ENCODE assay signal across 24 mouse cellular contexts in genomic region chr12:88735045-88735444, GRCm38 (mm10). TPM values are rescaled to one million over a fixed set of nuclear protein-coding genes. Genes with fewer than 3 reads are reported as not detected.
"Had no signal": no experiment of that assay in that cellular context is flagged by ENCODE, and none has a peak within 500 bp of the region (broad histone marks: within the 10 kb centered on the region; RNA-seq: fewer than 3 reads in every experiment).

No protein-coding gene starts in this region.

- H3K4me3 ChIP-seq: limb, embryonic 12.5 days; limb, embryonic 15.5 days; midbrain, embryonic 15.5 days; myocyte; neural tube, embryonic 13.5 days; stomach, embryonic 15.5 days had no signal

- H3K9me3 ChIP-seq: limb, embryonic 12.5 days; limb, embryonic 15.5 days; midbrain, embryonic 15.5 days; neural tube, embryonic 13.5 days; stomach, embryonic 15.5 days had no signal

- H3K9ac ChIP-seq: limb, embryonic 12.5 days; limb, embryonic 15.5 days; liver, embryonic 14.5 days; liver, postnatal 0 days; lung, embryonic 14.5 days; midbrain, embryonic 15.5 days; neural tube, embryonic 13.5 days; stomach, embryonic 15.5 days had no signal

- H3K27ac ChIP-seq: limb, embryonic 12.5 days; limb, embryonic 15.5 days; liver, embryonic 14.5 days; macrophage; midbrain, embryonic 15.5 days; neural tube, embryonic 13.5 days; stomach, embryonic 15.5 days had no signal

- H3K4me2 ChIP-seq: limb, embryonic 12.5 days; limb, embryonic 15.5 days; liver, embryonic 11.5 days; lung, embryonic 14.5 days; midbrain, embryonic 15.5 days; neural tube, embryonic 13.5 days; stomach, embryonic 15.5 days had no signal

- H3K36me3 ChIP-seq: limb, embryonic 12.5 days; limb, embryonic 15.5 days; midbrain, embryonic 15.5 days; neural tube, embryonic 13.5 days; stomach, embryonic 15.5 days had no signal

- H3K4me1 ChIP-seq: limb, embryonic 12.5 days; limb, embryonic 15.5 days; midbrain, embryonic 15.5 days; neural tube, embryonic 13.5 days; stomach, embryonic 15.5 days had no signal

- H3K27me3 ChIP-seq: limb, embryonic 12.5 days; limb, embryonic 15.5 days; midbrain, embryonic 15.5 days; neural tube, embryonic 13.5 days; stomach, embryonic 15.5 days had no signal

- DNase-seq: kidney, adult 8-10 months; kidney, postnatal 14 days; kidney, postnatal 4 days; layer of hippocampus, adult 9-11 months; left cerebral cortex, postnatal 4 days; liver, postnatal 0 days; lung, embryonic 14.5 days; retina, postnatal 1 day; right cerebral cortex, postnatal 25 days; spleen, adult 18-20 months; thymus, postnatal 25 days had no signal

- ATAC-seq: liver, postnatal 0 days; lung, postnatal 0 days; midbrain, embryonic 15.5 days had no signal

RNA-seq across cellular contexts. Expression of gene Nrxn3, which starts 12.4 kb away (rescaled TPM):
- total RNA-seq: megakaryocyte, adult 5-6 weeks; monocyte, adult 5-6 weeks; neutrophil, adult 5-6 weeks had no signal
- polyA plus RNA-seq: macrophage had no signal
